Mouse (Mus musculus): ENCODE data around the gene Atp9a. TPM values are rescaled to one million over a fixed set of nuclear protein-coding genes. Genes with fewer than 3 reads are reported as not detected.

The Atp9a gene
- polyA plus RNA-seq, 1 experiment: 56.0 TPM

DNA sequence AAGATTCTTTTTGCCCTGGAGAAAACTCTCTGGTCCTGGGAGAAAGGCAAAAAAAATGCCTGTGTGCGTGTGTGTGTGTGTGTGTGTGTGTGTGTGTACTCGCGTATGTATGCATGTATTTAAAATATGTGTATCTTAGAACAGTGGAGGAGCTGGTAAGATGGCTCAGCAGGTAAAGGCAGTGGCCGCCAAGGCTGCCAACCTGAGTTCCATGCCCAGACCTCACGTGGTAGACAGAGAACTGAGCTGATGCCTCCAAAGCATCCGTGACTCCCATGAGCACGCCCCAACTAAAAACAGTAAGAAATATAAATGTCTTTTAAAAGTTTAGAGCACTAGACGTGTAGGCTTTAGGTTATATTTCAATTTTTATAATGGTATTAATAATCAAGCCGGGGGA, 70.5 kb downstream of the Atp9a start:
- no peaks in the 10 kb centered on the region for H3K36me3 ChIP-seq (ENCODE audit: control insufficient read depth, insufficient read depth, low read length)
- no peak overlapping the region for H3K27ac ChIP-seq (ENCODE audit: insufficient read depth, low read depth, low read length)
- DNase-seq: no peak
- H3K4me3 ChIP-seq (ENCODE audit: insufficient read depth, low read depth, low read length): no peak overlapping the region
- H3K4me1 ChIP-seq (ENCODE audit: control insufficient read depth, insufficient read depth, low read length): no peaks in the 10 kb centered on the region
- 95% methylated on average over 9 of the region's 9 CpGs for WGBS
- no peak for TF ChIP-seq CTCF (conservative IDR thresholded peaks at IDR 0.05; ENCODE audit: insufficient read depth, insufficient read length, low read depth, low read length)
- TF ChIP-seq POLR2A (IDR thresholded peaks at IDR 0.05; ENCODE audit: low read depth, low read length): no peak
- H3K27me3 ChIP-seq (replicated peaks; ENCODE audit: control insufficient read depth, insufficient read depth, low read length): no peaks in the 10 kb centered on the region

DNA sequence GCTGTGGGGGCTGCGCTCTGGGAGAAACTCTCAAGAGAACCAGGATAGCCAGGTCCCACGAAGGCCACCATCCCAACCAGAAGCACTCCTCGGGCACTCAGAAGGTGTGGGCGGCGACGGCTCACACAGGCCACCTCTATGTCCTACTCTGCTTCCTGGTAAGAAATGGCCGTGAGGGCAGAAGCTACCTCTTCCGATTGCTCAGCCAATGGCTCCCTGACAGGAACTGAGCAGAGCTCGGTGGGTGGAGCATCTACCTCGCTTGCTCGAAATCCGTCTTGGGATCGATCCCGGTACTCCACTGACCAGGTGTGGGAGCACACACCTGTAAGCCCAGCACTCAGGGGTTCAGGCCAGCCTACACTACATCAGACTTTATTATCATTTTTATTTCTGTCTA, 72.0 kb downstream of the Atp9a start:
- no peak overlapping the region for H3K27ac ChIP-seq (ENCODE audit: insufficient read depth, low read depth, low read length)
- H3K4me1 ChIP-seq (ENCODE audit: control insufficient read depth, insufficient read depth, low read length): no peaks in the 10 kb centered on the region
- H3K27me3 ChIP-seq (replicated peaks; ENCODE audit: control insufficient read depth, insufficient read depth, low read length): no peaks in the 10 kb centered on the region
- H3K4me3 ChIP-seq (ENCODE audit: insufficient read depth, low read depth, low read length): no peak overlapping the region
- no peaks in the 10 kb centered on the region for H3K36me3 ChIP-seq (ENCODE audit: control insufficient read depth, insufficient read depth, low read length)
- TF ChIP-seq CTCF (conservative IDR thresholded peaks at IDR 0.05; ENCODE audit: insufficient read depth, insufficient read length, low read depth, low read length) (no peak), POLR2A (IDR thresholded peaks at IDR 0.05; ENCODE audit: low read depth, low read length) (no peak)
- WGBS: 90% methylated on average over 14 of the region's 14 CpGs
- no peak for DNase-seq

DNA sequence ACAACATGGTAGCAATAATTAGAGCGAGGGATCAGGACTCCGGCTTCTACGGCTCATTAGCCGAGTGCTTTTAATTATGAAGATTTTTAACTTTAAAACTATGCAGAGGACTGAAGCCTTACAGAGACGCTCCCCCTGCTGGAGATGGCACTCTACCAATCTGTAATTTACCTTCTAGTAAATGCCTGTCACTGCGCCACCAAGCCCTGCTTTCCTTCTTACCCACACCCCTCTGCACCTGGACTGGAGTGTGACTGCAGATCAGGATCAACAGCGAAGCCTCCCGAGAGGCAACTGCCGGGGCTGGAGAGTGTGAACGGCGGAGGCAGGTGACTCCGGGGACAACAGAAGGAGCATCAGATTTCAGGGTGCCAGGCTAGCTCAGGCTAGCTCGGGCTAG, 72.4 kb downstream of the Atp9a start:
- DNase-seq: peak; percentile 29

DNA sequence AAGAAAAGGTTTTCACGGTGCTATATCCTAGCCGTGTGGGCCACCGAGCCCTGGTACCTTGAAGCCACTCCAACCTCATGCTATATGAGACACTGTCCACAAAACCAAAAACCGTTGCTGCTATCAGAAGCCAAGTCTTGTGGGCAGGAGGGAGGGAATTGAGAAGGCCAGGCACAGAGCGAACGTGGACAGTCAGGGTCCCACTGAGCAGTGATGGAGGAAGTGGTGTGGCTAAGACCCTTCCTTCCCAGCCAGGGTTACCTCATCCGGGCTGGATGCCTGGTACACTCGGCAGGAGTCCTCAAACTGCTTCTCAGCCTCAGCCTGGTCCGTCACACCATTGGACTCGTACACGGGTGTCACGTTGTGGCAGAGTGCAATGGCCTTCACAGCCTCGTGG, 74.5 kb downstream of the Atp9a start:
- Histone ChIP-seq H3K36me3 (ENCODE audit: control insufficient read depth, insufficient read depth, low read length) (no peaks in the 10 kb centered on the region), H3K4me1 (ENCODE audit: control insufficient read depth, insufficient read depth, low read length) (no peaks in the 10 kb centered on the region), H3K27ac (ENCODE audit: insufficient read depth, low read depth, low read length) (no peak overlapping the region), H3K4me3 (ENCODE audit: insufficient read depth, low read depth, low read length) (no peak overlapping the region), H3K27me3 (replicated peaks; ENCODE audit: control insufficient read depth, insufficient read depth, low read length) (no peaks in the 10 kb centered on the region)
- no peak for DNase-seq
- no peak for TF ChIP-seq CTCF (conservative IDR thresholded peaks at IDR 0.05; ENCODE audit: insufficient read depth, insufficient read length, low read depth, low read length)
- TF ChIP-seq POLR2A (IDR thresholded peaks at IDR 0.05; ENCODE audit: low read depth, low read length): no peak
- 91% methylated on average over 13 of the region's 13 CpGs for WGBS

More for the DNA sequence above, 72.4 kb downstream of the Atp9a start:
- H3K27ac ChIP-seq (ENCODE audit: insufficient read depth, low read depth, low read length): no peak overlapping the region
- H3K4me1 ChIP-seq (ENCODE audit: control insufficient read depth, insufficient read depth, low read length): no peaks in the 10 kb centered on the region
- no peak for TF ChIP-seq POLR2A (IDR thresholded peaks at IDR 0.05; ENCODE audit: low read depth, low read length)
- TF ChIP-seq CTCF (conservative IDR thresholded peaks at IDR 0.05; ENCODE audit: insufficient read depth, insufficient read length, low read depth, low read length): no peak
- H3K36me3 ChIP-seq (ENCODE audit: control insufficient read depth, insufficient read depth, low read length): no peaks in the 10 kb centered on the region
- H3K27me3 ChIP-seq (replicated peaks; ENCODE audit: control insufficient read depth, insufficient read depth, low read length): no peaks in the 10 kb centered on the region
- WGBS: 49% methylated on average over 13 of the region's 13 CpGs
- H3K4me3 ChIP-seq (ENCODE audit: insufficient read depth, low read depth, low read length): no peak overlapping the region

DNA sequence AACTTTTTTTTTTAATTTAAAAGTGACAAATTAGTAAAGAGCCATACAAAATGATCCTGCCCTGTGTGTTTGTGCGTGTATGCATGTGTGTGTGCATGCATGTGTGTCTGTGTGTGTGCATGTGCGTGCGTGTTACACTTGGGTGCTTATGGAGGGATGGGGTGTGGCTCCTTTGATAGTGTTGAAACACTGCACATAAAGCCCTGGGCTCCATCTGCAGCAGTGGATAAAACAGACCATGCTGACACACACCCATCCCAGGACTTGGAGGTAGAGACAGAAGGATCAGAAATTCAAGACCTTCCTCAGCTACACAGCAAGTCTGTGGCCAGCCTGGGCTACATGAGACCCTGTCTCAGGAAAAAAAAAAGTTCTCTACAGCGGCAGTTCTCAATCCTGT, 76.5 kb downstream of the Atp9a start:
- TF ChIP-seq CTCF (conservative IDR thresholded peaks at IDR 0.05; ENCODE audit: insufficient read depth, insufficient read length, low read depth, low read length) (no peak), POLR2A (IDR thresholded peaks at IDR 0.05; ENCODE audit: low read depth, low read length) (no peak)
- no peak for DNase-seq
- H3K27ac ChIP-seq (ENCODE audit: insufficient read depth, low read depth, low read length): no peak overlapping the region
- H3K4me1 ChIP-seq (ENCODE audit: control insufficient read depth, insufficient read depth, low read length): no peaks in the 10 kb centered on the region
- H3K4me3 ChIP-seq (ENCODE audit: insufficient read depth, low read depth, low read length): no peak overlapping the region
- WGBS: 93% methylated on average over 4 of the region's 4 CpGs
- H3K36me3 ChIP-seq (ENCODE audit: control insufficient read depth, insufficient read depth, low read length): no peaks in the 10 kb centered on the region
- H3K27me3 ChIP-seq (replicated peaks; ENCODE audit: control insufficient read depth, insufficient read depth, low read length): no peaks in the 10 kb centered on the region

DNA sequence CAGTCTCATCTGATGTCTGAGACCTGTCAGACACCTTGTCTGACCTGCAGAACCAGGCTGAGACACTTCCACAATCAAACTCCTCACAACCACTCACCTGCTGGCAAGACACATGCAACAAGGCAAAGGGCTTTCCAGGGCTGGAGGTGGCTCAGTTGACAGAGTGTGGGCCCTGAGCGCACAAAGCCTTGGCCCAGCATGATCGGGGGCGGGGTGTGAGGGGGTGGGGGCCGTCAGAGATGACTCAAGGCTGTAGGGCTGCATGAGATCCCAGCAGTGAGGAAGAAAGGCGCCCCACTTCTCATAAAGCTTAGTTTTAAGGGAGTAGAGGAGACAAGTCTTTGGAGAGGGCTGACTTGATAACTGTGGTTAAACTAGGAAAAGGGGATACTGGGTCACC, 78.5 kb downstream of the Atp9a start:
- no peaks in the 10 kb centered on the region for H3K4me1 ChIP-seq (ENCODE audit: control insufficient read depth, insufficient read depth, low read length)

DNA sequence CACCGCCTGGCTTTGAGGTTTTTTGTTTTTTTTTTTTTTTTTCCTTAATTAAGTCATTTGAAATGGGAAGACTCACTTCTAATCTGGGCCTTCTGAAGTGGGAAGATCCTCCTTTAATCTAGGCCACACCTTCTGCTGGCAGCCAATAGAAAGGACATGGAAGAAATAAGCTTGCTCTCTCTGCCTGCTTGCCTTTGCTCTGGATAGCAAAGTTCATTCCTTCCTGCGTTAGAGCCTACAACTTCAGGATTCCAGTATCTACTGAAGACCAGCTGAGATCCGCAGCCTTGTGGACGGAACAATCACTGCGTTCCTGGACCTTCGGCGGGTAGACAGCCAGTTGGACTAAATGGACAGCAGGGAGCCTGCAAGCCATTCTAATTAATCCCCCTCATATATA, 79.0 kb downstream of the Atp9a start:
- 63% methylated on average over 7 of the region's 7 CpGs for WGBS
- H3K4me1 ChIP-seq (ENCODE audit: control insufficient read depth, insufficient read depth, low read length): no peaks in the 10 kb centered on the region
- H3K36me3 ChIP-seq (ENCODE audit: control insufficient read depth, insufficient read depth, low read length): no peaks in the 10 kb centered on the region
- H3K27ac ChIP-seq (ENCODE audit: insufficient read depth, low read depth, low read length): no peak overlapping the region
- H3K4me3 ChIP-seq (ENCODE audit: insufficient read depth, low read depth, low read length): no peak overlapping the region
- DNase-seq: peak; percentile 76
- H3K27me3 ChIP-seq (replicated peaks; ENCODE audit: control insufficient read depth, insufficient read depth, low read length): no peaks in the 10 kb centered on the region
- TF ChIP-seq POLR2A (IDR thresholded peaks at IDR 0.05; ENCODE audit: low read depth, low read length) (no peak), CTCF (conservative IDR thresholded peaks at IDR 0.05; ENCODE audit: insufficient read depth, insufficient read length, low read depth, low read length) (no peak)

More for the DNA sequence above, 78.5 kb downstream of the Atp9a start:
- 82% methylated on average over 5 of the region's 5 CpGs for WGBS
- DNase-seq: no peak
- Histone ChIP-seq H3K27me3 (replicated peaks; ENCODE audit: control insufficient read depth, insufficient read depth, low read length) (no peaks in the 10 kb centered on the region), H3K4me3 (ENCODE audit: insufficient read depth, low read depth, low read length) (no peak overlapping the region), H3K27ac (ENCODE audit: insufficient read depth, low read depth, low read length) (no peak overlapping the region), H3K36me3 (ENCODE audit: control insufficient read depth, insufficient read depth, low read length) (no peaks in the 10 kb centered on the region)
- TF ChIP-seq CTCF (conservative IDR thresholded peaks at IDR 0.05; ENCODE audit: insufficient read depth, insufficient read length, low read depth, low read length) (no peak), POLR2A (IDR thresholded peaks at IDR 0.05; ENCODE audit: low read depth, low read length) (no peak)

DNA sequence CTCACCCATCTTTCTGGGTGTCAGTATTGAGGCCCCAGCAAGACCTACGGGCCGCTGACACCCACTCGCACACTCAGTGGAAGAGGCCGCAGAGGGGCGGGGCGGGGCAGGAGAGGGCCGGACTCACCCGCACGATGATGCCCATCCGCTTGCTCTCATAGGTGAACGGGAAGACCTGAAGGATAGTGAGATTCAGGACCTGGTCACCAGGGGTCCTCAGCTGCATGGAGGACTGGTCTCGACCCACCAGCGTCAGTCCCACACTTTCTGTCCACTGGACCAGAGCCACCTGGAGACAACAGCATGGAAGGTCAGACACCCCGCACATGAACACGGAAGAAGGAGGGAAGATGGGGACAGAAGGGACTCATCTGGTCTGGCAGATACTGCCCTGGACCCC, 80.4 kb downstream of the Atp9a start:
- Histone ChIP-seq H3K4me1 (ENCODE audit: control insufficient read depth, insufficient read depth, low read length) (no peaks in the 10 kb centered on the region), H3K27ac (ENCODE audit: insufficient read depth, low read depth, low read length) (no peak overlapping the region), H3K36me3 (ENCODE audit: control insufficient read depth, insufficient read depth, low read length) (no peaks in the 10 kb centered on the region), H3K4me3 (ENCODE audit: insufficient read depth, low read depth, low read length) (no peak overlapping the region), H3K27me3 (replicated peaks; ENCODE audit: control insufficient read depth, insufficient read depth, low read length) (no peaks in the 10 kb centered on the region)
- TF ChIP-seq POLR2A (IDR thresholded peaks at IDR 0.05; ENCODE audit: low read depth, low read length) (no peak), CTCF (conservative IDR thresholded peaks at IDR 0.05; ENCODE audit: insufficient read depth, insufficient read length, low read depth, low read length) (no peak)
- no peak for DNase-seq
- WGBS: 79% methylated on average over 15 of the region's 15 CpGs
